Mouse (Mus musculus) C2C12 (cell line): Measurements from ENCODE around the gene Hoxc6.

Source experiments
- CTCF ChIP-seq: IDR thresholded peaks from one replicate; pipeline ENCODE4 v1.5.1; 2011; ENCODE audit not compliant: control insufficient read depth, insufficient read depth, insufficient read length
- MAX ChIP-seq: IDR thresholded peaks from one replicate; pipeline ENCODE4 v1.6.1; 2011; ENCODE audit warnings: mild to moderate bottlenecking, control low read depth
- MYOG ChIP-seq: IDR thresholded peaks from one replicate; pipeline ENCODE4 v1.6.1; 2011; ENCODE audit not compliant: control insufficient read depth, insufficient read length; ENCODE audit errors: extremely low read depth

DNA sequence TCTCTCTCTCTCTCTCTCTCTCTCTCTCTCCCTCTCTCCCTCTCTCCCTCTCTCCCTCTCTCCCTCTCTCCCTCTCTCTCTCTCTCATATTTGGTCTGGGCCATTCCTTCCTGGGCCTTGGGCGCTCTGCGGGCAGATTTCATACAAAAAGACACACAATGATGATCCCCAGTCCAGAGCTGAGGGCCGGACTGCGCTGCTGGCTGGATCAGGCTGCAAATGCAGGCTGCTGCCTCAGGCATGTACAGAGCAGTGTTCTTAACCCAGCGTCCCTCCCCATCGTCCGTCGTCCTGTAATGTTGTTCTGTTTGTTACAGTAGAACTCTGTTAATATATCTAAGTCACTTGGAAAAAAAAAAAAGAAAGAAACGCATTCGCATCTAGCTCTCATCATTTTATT is 13.5 kb upstream of the Hoxc6 start:
- no peak for TF ChIP-seq MYOG
- no peak for TF ChIP-seq CTCF
- no peak for TF ChIP-seq MAX
